ENCODE assay signal across 8 mouse cellular contexts in genomic region chr19:43730037-43730428, GRCm38 (mm10). TPM values are rescaled to one million over a fixed set of nuclear protein-coding genes. Genes with fewer than 3 reads are reported as not detected.
DNase-seq lines count a peak whose midpoint lies in the region; ATAC-seq lines count a peak whose summit lies in the region.

No protein-coding gene starts in this region.

- H3K9me3 ChIP-seq in lung, embryonic 16.5 days (ENCODE audit: control insufficient read depth, low read length), result no peaks in the 10 kb centered on the region
- no peaks in the 10 kb centered on the region for H3K9me3 ChIP-seq in forebrain, embryonic 13.5 days (replicated peaks)
- no peaks in the 10 kb centered on the region for H3K9me3 ChIP-seq in liver, embryonic 12.5 days (replicated peaks)
- no peaks in the 10 kb centered on the region for H3K9me3 ChIP-seq in stomach, embryonic 16.5 days (replicated peaks; ENCODE audit: control insufficient read depth, low read length)

- H3K27me3 ChIP-seq in lung, embryonic 16.5 days (ENCODE audit: control insufficient read depth, insufficient read depth, low read depth, low read length), result no peaks in the 10 kb centered on the region
- H3K27me3 ChIP-seq in forebrain, embryonic 13.5 days, result no peaks in the 10 kb centered on the region
- no peaks in the 10 kb centered on the region for H3K27me3 ChIP-seq in liver, embryonic 12.5 days (replicated peaks)
- no peaks in the 10 kb centered on the region for H3K27me3 ChIP-seq in stomach, embryonic 16.5 days (ENCODE audit: control insufficient read depth, insufficient read depth, low read length)

- DNase-seq in lung, postnatal 4 days, result no peak
- no peak for DNase-seq in gastrocnemius, postnatal 36 days
- no peak for DNase-seq in urinary bladder, postnatal 36 days (ENCODE audit: low spot score in 2 of 2)
- DNase-seq in spleen, postnatal 14 days (ENCODE audit: low spot score in 2 of 2), result no peak

- ATAC-seq in lung, embryonic 16.5 days (ENCODE audit: low read depth), result peak; percentile 15; the same call in 1 of the 2 replicates
- no peak for ATAC-seq in forebrain, embryonic 13.5 days
- ATAC-seq in liver, embryonic 12.5 days, result no peak
- no peak for ATAC-seq in stomach, embryonic 16.5 days (ENCODE audit: insufficient read depth, low FRiP score)

- H3K27ac ChIP-seq in lung, embryonic 16.5 days (ENCODE audit: low read length), result no peak overlapping the region
- no peak overlapping the region for H3K27ac ChIP-seq in forebrain, embryonic 13.5 days
- H3K27ac ChIP-seq in liver, embryonic 12.5 days, result no peak overlapping the region
- no peak overlapping the region for H3K27ac ChIP-seq in stomach, embryonic 16.5 days (ENCODE audit: low read length)

- peak overlapping the region; percentile 23 for H3K4me3 ChIP-seq in lung, embryonic 16.5 days (ENCODE audit: low read length)
- H3K4me3 ChIP-seq in forebrain, embryonic 13.5 days, result peak overlapping the region; percentile 20
- H3K4me3 ChIP-seq in liver, embryonic 12.5 days, result no peak overlapping the region
- H3K4me3 ChIP-seq in stomach, embryonic 16.5 days (replicated peaks; ENCODE audit: low read length), result peak overlapping the region; percentile 37

- peaks cover 12% of the 10 kb centered on the region for H3K36me3 ChIP-seq in lung, embryonic 16.5 days (ENCODE audit: control insufficient read depth, insufficient read depth, low read length)
- peaks cover 54% of the 10 kb centered on the region for H3K36me3 ChIP-seq in forebrain, embryonic 13.5 days (ENCODE audit: poor library complexity, severe bottlenecking)
- peaks cover 53% of the 10 kb centered on the region for H3K36me3 ChIP-seq in liver, embryonic 12.5 days
- 0 out of 2 replicates have a peak, but pooled peaks cover 3% of the 10 kb centered on the region for H3K36me3 ChIP-seq in stomach, embryonic 16.5 days (ENCODE audit: control insufficient read depth, insufficient read depth, low read length)

- intact Hi-C loops in gastrocnemius, postnatal 36 days (cut with DNase I), result no loop called here

- WGBS in lung, embryonic 16.5 days, result 34% methylated on average over 8 of the region's 8 CpGs
- 24% methylated on average over 8 of the region's 8 CpGs for WGBS in forebrain, embryonic 13.5 days
- 61% methylated on average over 8 of the region's 8 CpGs for WGBS in liver, embryonic 12.5 days (ENCODE audit: insufficient replicate concordance)
- WGBS in stomach, embryonic 16.5 days, result 42% methylated on average over 8 of the region's 8 CpGs

- no peaks in the 10 kb centered on the region; the same call in 1 of the 2 replicates for H3K4me1 ChIP-seq in lung, embryonic 16.5 days (replicated peaks; ENCODE audit: control insufficient read depth, insufficient read depth, low read length)
- H3K4me1 ChIP-seq in forebrain, embryonic 13.5 days, result no peaks in the 10 kb centered on the region
- peaks cover 20% of the 10 kb centered on the region for H3K4me1 ChIP-seq in liver, embryonic 12.5 days
- H3K4me1 ChIP-seq in stomach, embryonic 16.5 days (ENCODE audit: control insufficient read depth, insufficient read depth, low read length), result no peaks in the 10 kb centered on the region

- H3K4me2 ChIP-seq in lung, embryonic 16.5 days (ENCODE audit: low read depth, low read length), result peak overlapping the region; percentile 18
- peak overlapping the region; percentile 38 for H3K4me2 ChIP-seq in forebrain, embryonic 13.5 days
- peak overlapping the region; percentile 52 for H3K4me2 ChIP-seq in liver, embryonic 12.5 days
- H3K4me2 ChIP-seq in stomach, embryonic 16.5 days (ENCODE audit: low read depth, low read length), result peak overlapping the region; percentile 25

- H3K9ac ChIP-seq in lung, embryonic 16.5 days (ENCODE audit: low read length), result peak overlapping the region; percentile 16; the same call in 1 of the 2 replicates
- H3K9ac ChIP-seq in forebrain, embryonic 13.5 days, result peak overlapping the region; percentile 39; the same call in 1 of the 2 replicates
- H3K9ac ChIP-seq in liver, embryonic 12.5 days, result no peak overlapping the region
- peak overlapping the region; percentile 58; the same call in 1 of the 2 replicates for H3K9ac ChIP-seq in stomach, embryonic 16.5 days (ENCODE audit: low read length)

RNA-seq across cellular contexts. Expression of gene Cutc, which starts 22.8 kb away (rescaled TPM):
- polyA plus RNA-seq in lung, embryonic 16.5 days (2015; fragmentation: Nextera tagmentation; extraction: Ambion mirVana), result 12.4 and 14.1 TPM in 2 replicates
- 9.6 and 10.4 TPM in 2 replicates for polyA plus RNA-seq in forebrain, embryonic 13.5 days (2015; fragmentation: Nextera tagmentation; extraction: Ambion mirVana)
- polyA plus RNA-seq in liver, embryonic 12.5 days (2016; fragmentation: Nextera tagmentation; extraction: Ambion mirVana), result 14.5 and 16.5 TPM in 2 replicates
- polyA plus RNA-seq in stomach, embryonic 16.5 days (2015; fragmentation: Nextera tagmentation; extraction: Ambion mirVana), result 16.3 and 18.3 TPM in 2 replicates
- 10 to 100 TPM; 13.7 to 18.2 TPM for total RNA-seq in gastrocnemius, postnatal 36 days (2021)

RNA-seq across cellular contexts. Expression of gene Cox15, which starts 22.8 kb away (rescaled TPM):
- 10.6 and 11.0 TPM in 2 replicates for polyA plus RNA-seq in lung, embryonic 16.5 days (2015; fragmentation: Nextera tagmentation; extraction: Ambion mirVana)
- 13.1 and 13.5 TPM in 2 replicates for polyA plus RNA-seq in forebrain, embryonic 13.5 days (2015; fragmentation: Nextera tagmentation; extraction: Ambion mirVana)
- polyA plus RNA-seq in liver, embryonic 12.5 days (2016; fragmentation: Nextera tagmentation; extraction: Ambion mirVana), result 9.7 and 10.4 TPM in 2 replicates
- polyA plus RNA-seq in stomach, embryonic 16.5 days (2015; fragmentation: Nextera tagmentation; extraction: Ambion mirVana), result 10.0 and 10.8 TPM in 2 replicates
- 10 to 100 TPM; 17.2 to 20.7 TPM for total RNA-seq in gastrocnemius, postnatal 36 days (2021)

RNA-seq across cellular contexts. Expression of gene Entpd7, which starts 40.6 kb away (rescaled TPM):
- 9.2 and 9.5 TPM in 2 replicates for polyA plus RNA-seq in lung, embryonic 16.5 days (2015; fragmentation: Nextera tagmentation; extraction: Ambion mirVana)
- 7.4 and 8.3 TPM in 2 replicates for polyA plus RNA-seq in forebrain, embryonic 13.5 days (2015; fragmentation: Nextera tagmentation; extraction: Ambion mirVana)
- polyA plus RNA-seq in liver, embryonic 12.5 days (2016; fragmentation: Nextera tagmentation; extraction: Ambion mirVana), result 4.1 and 4.9 TPM in 2 replicates
- polyA plus RNA-seq in stomach, embryonic 16.5 days (2015; fragmentation: Nextera tagmentation; extraction: Ambion mirVana), result 14.6 and 15.3 TPM in 2 replicates
- 1 to 10 TPM; 1.1 to 1.7 TPM for total RNA-seq in gastrocnemius, postnatal 36 days (2021)

RNA-seq across cellular contexts. Expression of gene Abcc2, which starts 52.0 kb away (rescaled TPM):
- polyA plus RNA-seq in lung, embryonic 16.5 days (2015; fragmentation: Nextera tagmentation; extraction: Ambion mirVana), result 0.18 TPM in 1 of 2 replicates, not detected in the other
- not detected in 2 replicates for polyA plus RNA-seq in forebrain, embryonic 13.5 days (2015; fragmentation: Nextera tagmentation; extraction: Ambion mirVana)
- 8.2 and 8.8 TPM in 2 replicates for polyA plus RNA-seq in liver, embryonic 12.5 days (2016; fragmentation: Nextera tagmentation; extraction: Ambion mirVana)
- polyA plus RNA-seq in stomach, embryonic 16.5 days (2015; fragmentation: Nextera tagmentation; extraction: Ambion mirVana), result 1.7 and 2.2 TPM in 2 replicates
- not detected for total RNA-seq in gastrocnemius, postnatal 36 days (2021)

RNA-seq across cellular contexts. Expression of gene Slc25a28, which starts 55.4 kb away (rescaled TPM):
- 9.1 and 12.2 TPM in 2 replicates for polyA plus RNA-seq in lung, embryonic 16.5 days (2015; fragmentation: Nextera tagmentation; extraction: Ambion mirVana)
- polyA plus RNA-seq in forebrain, embryonic 13.5 days (2015; fragmentation: Nextera tagmentation; extraction: Ambion mirVana), result 14.4 and 16.2 TPM in 2 replicates
- 11.6 and 13.4 TPM in 2 replicates for polyA plus RNA-seq in liver, embryonic 12.5 days (2016; fragmentation: Nextera tagmentation; extraction: Ambion mirVana)
- 11.2 and 13.1 TPM in 2 replicates for polyA plus RNA-seq in stomach, embryonic 16.5 days (2015; fragmentation: Nextera tagmentation; extraction: Ambion mirVana)
- 10 to 100 TPM; 20.6 to 25.2 TPM for total RNA-seq in gastrocnemius, postnatal 36 days (2021)
